Mouse (Mus musculus) megakaryocyte, embryonic 14.5 days (primary cell): ENCODE data around the gene Gm20388. TPM values are rescaled to one million over a fixed set of nuclear protein-coding genes. Genes with fewer than 3 reads are reported as not detected.

ENCODE experiments used
- H3K27me3 ChIP-seq: replicated peaks from 2 replicates; pipeline ENCODE3; 2012; ENCODE audit warnings: inconsistent platforms
- H3K36me3 ChIP-seq: replicated peaks from 2 replicates; pipeline ENCODE3; 2012; ENCODE audit warnings: low read length, inconsistent platforms, mixed read lengths
- H3K4me1 ChIP-seq: 2 replicates; pipeline ENCODE4 v1.6.1; 2012; ENCODE audit warnings: inconsistent platforms
- H3K4me3 ChIP-seq: replicated peaks from 2 replicates; pipeline ENCODE3; 2012; ENCODE audit warnings: moderate library complexity, mild to moderate bottlenecking, inconsistent platforms
- H3K9me3 ChIP-seq: 2 replicates; pipeline ENCODE4 v1.6.1; 2012; ENCODE audit warnings: inconsistent platforms
- FLI1 ChIP-seq: IDR thresholded peaks from 2 replicates; pipeline ENCODE4 v1.6.1; 2012; ENCODE audit warnings: low read length, inconsistent platforms, mixed read lengths
- GATA1 ChIP-seq: IDR thresholded peaks from 3 replicates; pipeline ENCODE4 v1.6.1; 2012; ENCODE audit warnings: mixed read lengths, low read length, inconsistent platforms, borderline replicate concordance
- polyA plus RNA-seq: library from polyadenylated mRNA; stranded (reverse); fragments of >175 nt; gene quantifications from 2 replicates; pipeline ENCODE4 v1.2.3, GENCODE M21; 2012; ENCODE audit warnings: low replicate concordance; ENCODE audit not compliant: insufficient read depth

Gm20388 gene
- polyA plus RNA-seq, 1 experiment = 111 TPM

- H3K4me3 ChIP-seq = no peak overlapping the region
- H3K4me1 ChIP-seq = peaks cover 71% of the 10 kb centered on the region
- H3K27me3 ChIP-seq = no peaks in the 10 kb centered on the region
- peaks cover 100% of the 10 kb centered on the region for H3K36me3 ChIP-seq
- no peaks in the 10 kb centered on the region for H3K9me3 ChIP-seq
- no peak for TF ChIP-seq GATA1
- no peak for TF ChIP-seq FLI1
These were observed 2731.4 kb downstream of the Gm20388 start for GRCm38 (mm10) chr8:122642071-122642470.

- Histone ChIP-seq H3K4me1 (peaks cover 74% of the 10 kb centered on the region), H3K27me3 (no peaks in the 10 kb centered on the region), H3K36me3 (peaks cover 99% of the 10 kb centered on the region), H3K9me3 (no peaks in the 10 kb centered on the region), H3K4me3 (no peak overlapping the region)
- no peak for TF ChIP-seq GATA1
- TF ChIP-seq FLI1 = no peak
These were observed 2733.7 kb downstream of the Gm20388 start for GRCm38 (mm10) chr8:122644175-122644954.

- peaks cover 87% of the 10 kb centered on the region for H3K4me1 ChIP-seq
- H3K9me3 ChIP-seq = no peaks in the 10 kb centered on the region
- peaks cover 99% of the 10 kb centered on the region for H3K36me3 ChIP-seq
- H3K27me3 ChIP-seq = no peaks in the 10 kb centered on the region
- no peak for TF ChIP-seq FLI1
- TF ChIP-seq GATA1 = no peak
- no peak overlapping the region for H3K4me3 ChIP-seq
These were observed 2735.7 kb downstream of the Gm20388 start for GRCm38 (mm10) chr8:122646337-122646736.

- H3K9me3 ChIP-seq = no peaks in the 10 kb centered on the region
- H3K36me3 ChIP-seq = peaks cover 99% of the 10 kb centered on the region
- H3K4me3 ChIP-seq = no peak overlapping the region
- TF ChIP-seq GATA1 (no peak), FLI1 (no peak)
- peaks cover 93% of the 10 kb centered on the region for H3K4me1 ChIP-seq
- no peaks in the 10 kb centered on the region for H3K27me3 ChIP-seq
These were observed 2737.7 kb downstream of the Gm20388 start for GRCm38 (mm10) chr8:122648192-122648970.

- peaks cover 93% of the 10 kb centered on the region for H3K4me1 ChIP-seq
- TF ChIP-seq GATA1 (no peak), FLI1 (no peak)
- peaks cover 99% of the 10 kb centered on the region for H3K36me3 ChIP-seq
These were observed 2740.8 kb downstream of the Gm20388 start for GRCm38 (mm10) chr8:122651326-122651921.

GRCm38 (mm10) chr8:122652643-122653042 lies 2742.0 kb downstream of the Gm20388 start:
- H3K9me3 ChIP-seq = no peaks in the 10 kb centered on the region
- no peak overlapping the region for H3K4me3 ChIP-seq
- no peaks in the 10 kb centered on the region for H3K27me3 ChIP-seq
- peaks cover 100% of the 10 kb centered on the region for H3K36me3 ChIP-seq
- TF ChIP-seq GATA1 (no peak), FLI1 (no peak)
- H3K4me1 ChIP-seq = peaks cover 98% of the 10 kb centered on the region

More at GRCm38 (mm10) chr8:122651326-122651921, 2740.8 kb downstream of the Gm20388 start:
- Histone ChIP-seq H3K4me3 (no peak overlapping the region), H3K27me3 (no peaks in the 10 kb centered on the region), H3K9me3 (no peaks in the 10 kb centered on the region)

- TF ChIP-seq FLI1 (no peak), GATA1 (no peak)
- Histone ChIP-seq H3K27me3 (no peaks in the 10 kb centered on the region), H3K4me1 (peaks cover 100% of the 10 kb centered on the region), H3K36me3 (peaks cover 100% of the 10 kb centered on the region), H3K4me3 (no peak overlapping the region), H3K9me3 (no peaks in the 10 kb centered on the region)
These were observed 2744.1 kb downstream of the Gm20388 start for GRCm38 (mm10) chr8:122654768-122655167.

- peaks cover 100% of the 10 kb centered on the region for H3K36me3 ChIP-seq
- peaks cover 99% of the 10 kb centered on the region for H3K4me1 ChIP-seq
- no peaks in the 10 kb centered on the region for H3K27me3 ChIP-seq
- no peaks in the 10 kb centered on the region for H3K9me3 ChIP-seq
- peak overlapping the region; percentile 13 for H3K4me3 ChIP-seq
- no peak for TF ChIP-seq GATA1
- no peak for TF ChIP-seq FLI1
These were observed 2745.7 kb downstream of the Gm20388 start for GRCm38 (mm10) chr8:122656056-122656999.
